Comparison of ENCODE assay signal across 8 mouse cellular contexts in the genomic region with DNA sequence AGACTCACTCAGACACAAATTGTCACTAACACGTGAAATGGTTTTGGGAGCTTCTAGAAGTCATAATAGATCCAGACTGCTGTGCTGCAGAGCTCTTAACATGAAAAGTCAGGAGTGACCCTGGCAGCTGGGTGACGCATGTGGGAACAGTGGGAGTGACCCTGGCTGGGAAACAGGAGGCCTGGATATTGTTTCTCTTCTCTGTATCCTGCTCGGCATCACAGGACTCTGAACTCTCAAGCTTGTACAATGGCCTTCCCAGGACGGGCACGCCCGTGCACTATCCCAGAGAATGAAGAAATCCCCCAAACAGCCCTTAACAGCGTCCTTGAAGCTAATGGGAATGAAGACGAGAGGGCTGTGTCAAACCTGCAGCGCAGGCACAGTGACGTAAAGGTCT. TPM values are rescaled to one million over a fixed set of nuclear protein-coding genes. Genes with fewer than 3 reads are reported as not detected.
DNase-seq lines count a peak whose midpoint lies in the region; ATAC-seq and TF ChIP-seq lines count a peak whose summit lies in the region.

No protein-coding gene starts in this region.

- H3K27ac ChIP-seq in bone marrow, adult 2 months (ENCODE audit: control insufficient read depth, insufficient read depth, low read depth, low read length, poor library complexity), result 0 out of 2 replicates have a peak overlapping the region, but pooled peaks have one; percentile 4
- H3K27ac ChIP-seq in forebrain, embryonic 15.5 days (replicated peaks), result no peak overlapping the region

- H3K4me3 ChIP-seq in bone marrow, adult 2 months (replicated peaks; ENCODE audit: control insufficient read depth, low read depth, low read length), result no peak overlapping the region
- peak overlapping the region; percentile 38 for H3K4me3 ChIP-seq in lung, adult 2 months (replicated peaks; ENCODE audit: extremely low read depth, low read depth, low read length)
- no peak overlapping the region for H3K4me3 ChIP-seq in forebrain, embryonic 15.5 days

- H3K9me3 ChIP-seq in forebrain, embryonic 15.5 days, result no peaks in the 10 kb centered on the region

- no peaks in the 10 kb centered on the region for H3K27me3 ChIP-seq in forebrain, embryonic 15.5 days

- H3K4me1 ChIP-seq in bone marrow, adult 2 months (ENCODE audit: control insufficient read depth, insufficient read depth, low read length), result peaks cover 3% of the 10 kb centered on the region; the same call in 1 of the 2 replicates
- H3K4me1 ChIP-seq in lung, adult 2 months (ENCODE audit: control insufficient read depth, insufficient read depth, low read length), result peaks cover 32% of the 10 kb centered on the region
- H3K4me1 ChIP-seq in forebrain, embryonic 15.5 days, result 0 out of 2 replicates have a peak, but pooled peaks cover 7% of the 10 kb centered on the region

- 87% methylated on average over 10 of the region's 10 CpGs for WGBS in bone marrow, adult 2 months
- WGBS in lung, adult 2 months, result 31% methylated on average over 10 of the region's 10 CpGs
- 80% methylated on average over 10 of the region's 10 CpGs for WGBS in forebrain, embryonic 15.5 days

- DNase-seq in ZHBTc4 (ENCODE audit: low read depth, low spot score), result peak; percentile 52
- peak; percentile 73 to 79 for DNase-seq in heart, postnatal 14 days
- DNase-seq in lung, adult 2 months, result peak; percentile 52
- DNase-seq in thymus, postnatal 14 days, result no peak
- DNase-seq in left cerebral cortex, postnatal 25 days (ENCODE audit: low spot score in 2 of 2), result no peak

- no peak for TF ChIP-seq POLR2A in bone marrow, adult 2 months (IDR thresholded peaks at IDR 0.05; ENCODE audit: borderline replicate concordance, control insufficient read depth, low read depth, low read length)
- peak; percentile 56; the same call in 1 of the 2 replicates for TF ChIP-seq POLR2A in lung, adult 2 months (IDR thresholded peaks at IDR 0.05; ENCODE audit: borderline replicate concordance, extremely low read depth, low read depth, low read length)

- H3K36me3 ChIP-seq in forebrain, embryonic 15.5 days, result no peaks in the 10 kb centered on the region

- no peak for ATAC-seq in frontal cortex, adult (ENCODE audit: low TSS enrichment)
- no peak for ATAC-seq in forebrain, embryonic 15.5 days (replicated peaks)

- no peak overlapping the region for H3K9ac ChIP-seq in forebrain, embryonic 15.5 days (replicated peaks)

- no peak overlapping the region for H3K4me2 ChIP-seq in forebrain, embryonic 15.5 days (replicated peaks)

- intact Hi-C loops in heart, postnatal 14 days (cut with DNase I), result no loop called here
- intact Hi-C loops in left cerebral cortex, postnatal 25 days (cut with DNase I), result no loop called here

- no peak for TF ChIP-seq CTCF in bone marrow, adult 2 months (IDR thresholded peaks at IDR 0.05; ENCODE audit: control insufficient read depth, insufficient read depth, low read length)
- no peak for TF ChIP-seq CTCF in lung, adult 2 months (IDR thresholded peaks at IDR 0.05; ENCODE audit: insufficient read depth, low read length)

RNA-seq across cellular contexts. Expression of a gene that starts 52.5 kb away (rescaled TPM):
- polyA plus RNA-seq in bone marrow, adult 2 months (2011; ENCODE audit: insufficient read depth, insufficient read length, low replicate concordance, missing spikeins), result 17.0 and 19.9 TPM in 2 replicates
- total RNA-seq in heart, postnatal 14 days (2021), result 10 to 100 TPM; 52.6 to 54.4 TPM
- 3.1 and 4.8 TPM in 2 replicates for polyA plus RNA-seq in lung, adult 2 months (2012; rRNA removed)
- 10 to 100 TPM; 89.1 to 94.5 TPM for total RNA-seq in left cerebral cortex, postnatal 25 days (2021)
- 19.7 and 21.5 TPM in 2 replicates for polyA plus RNA-seq in forebrain, embryonic 15.5 days (2015; fragmentation: Nextera tagmentation; extraction: Ambion mirVana)

Comparison
In these comparisons a context has a peak if more than half of its experiments do, and no peak if none do; other contexts are left out.
1. DNase-seq: peak in ZHBTc4 (single experiment), heart, postnatal 14 days (2 of 2) and lung, adult 2 months (single experiment); none in thymus, postnatal 14 days (single experiment) and left cerebral cortex, postnatal 25 days (0 of 2).